Mouse (Mus musculus) hematopoietic stem cell, adult 5-6 weeks (primary cell): Measurements from ENCODE around the gene Armc9. TPM values are rescaled to one million over a fixed set of nuclear protein-coding genes. Genes with fewer than 3 reads are reported as not detected.

Experiments
- ATAC-seq, 2 experiments: fragments of 125-278 bp in 1 of 2; replicated peaks in 1 of 2; 2 replicates each; pipeline ENCODE4 v1.8.0; 2016 to 2017; ENCODE audit warnings: inconsistent platforms in 2 of 2, mild to moderate bottlenecking in 2 of 2, moderate number of reproducible peaks in 2 of 2, low read depth in 1 of 2, moderate TSS enrichment in 1 of 2; ENCODE audit not compliant: low FRiP score in 2 of 2, poor library complexity in 2 of 2, severe bottlenecking in 2 of 2, insufficient read depth in 1 of 2, low TSS enrichment in 1 of 2
- total RNA-seq: library from RNA; stranded (forward); fragments of 172-1452, 232-1000 nt; gene quantifications from 2 replicates; pipeline ENCODE4 v1.2.3, GENCODE M21; 2017

Gene Armc9
- total RNA-seq: 11.3 and 13.4 TPM in 2 replicates

DNA sequence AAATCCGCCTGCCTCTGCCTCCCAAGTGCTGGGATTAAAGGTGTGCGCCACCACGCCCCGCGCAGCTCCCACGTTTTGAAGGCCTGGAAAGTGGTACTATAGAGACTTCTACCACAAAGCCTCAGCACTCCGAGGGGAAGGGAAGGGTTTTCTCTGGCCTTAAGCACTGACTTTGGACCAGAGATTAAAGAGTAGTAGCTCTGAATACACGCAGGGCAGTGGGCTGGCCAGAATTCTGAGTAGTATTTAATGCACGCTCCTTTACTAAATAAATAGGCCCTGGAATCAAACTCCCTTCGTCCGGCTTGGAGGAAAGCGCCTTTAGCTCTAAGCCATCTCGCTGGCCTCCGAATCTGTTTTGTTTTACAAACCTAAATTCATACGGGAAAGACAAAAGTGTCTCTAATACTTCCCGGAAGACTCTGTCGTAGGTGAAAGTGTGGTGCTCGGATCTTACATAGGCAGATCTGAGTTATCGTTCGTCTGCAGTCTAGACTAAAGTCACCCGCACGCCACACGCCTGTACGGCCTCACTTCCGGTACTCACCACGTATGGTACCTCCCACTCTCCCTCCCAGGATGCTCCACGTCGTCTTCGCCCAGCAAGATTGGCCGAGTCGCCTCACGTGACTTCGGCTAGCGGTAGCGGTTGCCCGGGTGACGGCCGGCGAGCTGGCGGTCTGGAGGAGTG is at the start of gene Armc9:
Armc9 (plus strand) TSS at position 648 of the 691 bp plus-strand sequence.
- ATAC-seq: peak; percentile 97 to 99

DNA sequence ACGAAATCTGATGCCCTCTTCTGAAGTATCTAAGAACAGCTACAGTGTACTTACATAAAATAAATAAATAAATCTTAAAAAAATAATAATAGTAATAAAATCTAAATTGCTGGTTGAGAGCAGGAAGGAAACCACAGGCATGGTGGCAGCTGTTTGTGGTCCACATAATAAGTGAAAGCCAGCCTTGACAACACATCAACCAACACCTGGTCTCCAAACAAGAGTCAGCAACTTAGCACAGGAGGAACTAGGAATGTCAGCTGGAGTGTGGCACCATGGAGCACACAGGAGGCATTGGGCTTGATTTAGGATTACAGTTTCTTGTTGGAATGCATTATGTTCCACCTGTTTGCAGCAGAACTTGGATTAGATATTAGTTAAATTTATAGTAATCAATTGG is 49.5 kb upstream of the Armc9 start:
- ATAC-seq: no peak

DNA sequence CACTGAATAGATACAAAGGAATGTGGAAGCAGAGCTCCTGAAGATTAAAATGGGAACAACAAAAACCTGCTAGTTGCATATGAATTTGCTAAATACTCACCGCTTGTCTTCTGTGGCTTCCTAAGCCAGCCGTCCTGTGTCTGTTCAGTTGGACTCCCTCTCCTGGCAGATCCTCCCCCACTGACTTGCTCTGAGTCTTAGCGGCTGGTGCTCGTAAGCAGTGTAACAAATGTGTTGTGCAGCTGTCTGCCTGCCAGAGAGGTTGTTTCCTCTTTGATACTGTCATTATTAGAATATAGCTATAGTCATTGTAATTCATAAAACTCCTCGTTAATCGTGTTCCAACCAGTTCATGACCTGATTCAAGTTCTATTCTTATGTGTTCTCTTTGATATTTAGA is 42.8 kb upstream of the Armc9 start, which contains the start of gene Htr2b:
Htr2b (minus strand) TSS at position 192 of the 400 bp plus-strand sequence.
- no peak for ATAC-seq

DNA sequence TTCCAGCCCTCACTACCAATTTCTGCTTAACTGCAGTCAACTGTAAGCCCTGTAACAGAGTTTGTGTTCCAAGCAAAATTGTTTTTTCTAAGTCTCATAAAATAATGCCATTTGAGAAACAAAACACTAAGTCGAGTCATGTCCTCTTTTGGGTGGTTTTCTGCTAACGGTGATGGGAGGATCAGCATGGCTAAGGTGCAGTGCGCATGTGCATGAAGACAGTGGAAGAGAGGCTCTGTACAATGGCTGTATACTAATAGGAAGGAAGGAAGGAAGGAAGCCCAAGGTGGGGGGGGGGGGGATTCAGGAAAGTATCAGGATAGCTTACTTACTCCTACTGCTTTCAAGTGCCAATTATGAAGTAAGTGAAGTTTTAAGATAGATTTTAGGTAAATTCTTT is 40.4 kb upstream of the Armc9 start:
- ATAC-seq: no peak

DNA sequence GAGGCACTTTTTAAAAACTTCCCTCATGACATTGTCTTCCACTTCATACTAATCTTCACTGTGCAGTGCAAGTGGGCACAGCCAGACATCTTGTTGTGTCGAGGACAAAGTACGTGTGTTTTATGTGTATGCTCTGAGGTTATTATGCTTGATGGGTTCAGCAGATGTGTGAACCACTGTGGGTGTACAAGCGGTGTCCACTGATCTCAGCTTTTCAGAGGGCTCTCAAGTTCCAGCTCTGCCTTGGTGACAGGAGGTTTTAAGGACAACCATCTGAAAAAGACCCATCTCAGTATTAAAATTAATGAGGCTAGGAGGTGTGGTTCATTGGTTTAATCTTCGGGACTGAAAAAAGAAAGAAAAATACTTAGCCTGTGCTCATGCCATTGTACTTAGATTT is 35.0 kb upstream of the Armc9 start:
- ATAC-seq: no peak

DNA sequence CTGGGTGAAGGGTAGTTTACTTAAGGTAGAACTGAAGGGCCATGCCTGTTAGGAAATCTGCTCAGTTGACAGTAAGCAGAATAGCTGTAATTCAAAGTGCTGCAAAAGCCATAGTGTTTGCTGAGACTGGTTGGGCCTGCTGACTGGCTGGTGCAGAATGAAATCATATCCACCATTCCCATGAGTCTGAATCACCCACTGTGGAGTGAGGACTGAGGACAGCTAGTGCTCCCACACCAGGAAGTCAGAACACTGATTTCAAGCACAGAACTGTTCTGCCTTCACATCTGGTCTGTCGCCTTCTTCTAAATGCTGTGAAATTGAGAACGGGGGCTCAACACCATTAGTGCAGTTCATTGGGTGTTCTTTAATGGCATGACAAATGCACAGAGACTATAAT is 28.5 kb upstream of the Armc9 start:
- no peak for ATAC-seq

DNA sequence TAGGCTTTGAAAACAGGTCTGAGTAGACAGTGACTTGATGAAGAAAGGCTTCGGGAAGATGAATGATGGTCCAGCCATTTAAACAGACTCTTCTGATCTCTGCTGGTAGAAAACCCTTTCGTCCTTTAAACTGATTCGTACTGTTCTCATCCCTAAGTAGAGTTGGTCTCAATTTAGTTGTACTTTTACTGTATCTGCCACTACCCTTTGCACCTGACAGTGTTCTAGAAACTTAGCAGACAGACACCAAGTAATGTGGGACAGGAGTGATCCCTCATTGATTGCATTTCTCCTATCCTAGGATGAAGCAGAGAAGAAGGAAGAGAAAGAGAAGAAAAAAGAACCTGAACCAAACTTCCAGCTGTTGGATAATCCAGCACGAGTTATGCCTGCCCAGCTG is 21.2 kb upstream of the Armc9 start, which contains the start of gene Gm21972:
Gm21972 (plus strand) TSS at position 301 of the 400 bp plus-strand sequence.
- ATAC-seq: no peak

DNA sequence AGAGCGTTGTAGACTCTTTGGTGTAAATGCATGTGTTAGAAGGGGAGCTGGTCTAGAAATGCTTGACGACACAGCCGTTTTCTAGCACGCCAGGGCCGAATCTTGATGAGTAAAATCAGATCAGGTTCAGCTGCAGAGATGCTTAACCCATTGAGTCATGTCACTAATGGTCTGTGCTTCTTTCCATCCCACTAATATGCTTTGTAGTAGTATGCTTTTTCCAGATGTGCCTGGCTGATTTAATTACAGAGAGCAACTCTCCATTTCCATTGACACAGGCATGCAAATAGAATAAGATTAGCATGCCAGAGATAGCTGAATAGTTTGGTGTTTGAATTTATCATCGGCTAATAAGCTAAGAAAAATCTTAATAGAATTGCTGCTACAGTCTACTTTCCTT is 19.3 kb upstream of the Armc9 start:
- no peak for ATAC-seq

DNA sequence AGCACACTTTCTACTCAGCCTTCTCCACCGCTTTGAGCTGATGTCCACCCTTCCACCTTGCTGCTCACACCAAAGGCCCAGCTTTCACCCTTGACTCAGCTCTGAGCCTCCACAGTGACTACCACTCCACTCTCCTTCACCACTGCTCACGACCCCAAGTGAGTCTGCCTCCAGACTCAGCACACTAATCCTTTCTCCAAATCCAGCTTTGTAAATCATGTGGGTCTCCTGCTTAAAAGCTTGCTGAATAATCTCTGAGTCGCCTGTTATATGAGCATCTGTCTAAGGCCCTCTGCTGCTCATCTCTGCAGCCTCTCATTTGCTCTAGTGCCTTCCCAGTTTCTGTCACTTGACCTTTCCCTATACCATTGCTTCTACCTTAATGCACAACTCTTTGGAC is 13.5 kb upstream of the Armc9 start:
- no peak for ATAC-seq

DNA sequence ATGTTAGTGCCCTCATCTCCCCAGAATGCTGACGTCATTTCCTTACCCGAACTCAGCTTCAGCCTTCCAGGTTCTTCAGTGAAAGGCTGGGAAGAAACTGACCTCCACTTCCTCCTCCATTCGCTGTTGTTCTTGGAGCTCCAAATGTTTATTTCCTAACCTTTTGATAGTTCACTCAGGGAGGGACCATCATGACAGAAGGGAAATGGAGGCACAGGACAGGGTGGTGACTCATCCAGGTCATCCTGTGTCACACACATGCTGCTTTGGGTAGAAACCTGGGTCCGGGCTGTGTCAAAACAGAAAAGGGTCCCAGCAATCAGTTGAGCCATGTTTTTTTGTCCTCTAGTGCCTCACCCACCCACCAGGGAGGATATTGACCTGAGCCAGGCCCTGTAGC is 11.4 kb upstream of the Armc9 start:
- no peak for ATAC-seq

DNA sequence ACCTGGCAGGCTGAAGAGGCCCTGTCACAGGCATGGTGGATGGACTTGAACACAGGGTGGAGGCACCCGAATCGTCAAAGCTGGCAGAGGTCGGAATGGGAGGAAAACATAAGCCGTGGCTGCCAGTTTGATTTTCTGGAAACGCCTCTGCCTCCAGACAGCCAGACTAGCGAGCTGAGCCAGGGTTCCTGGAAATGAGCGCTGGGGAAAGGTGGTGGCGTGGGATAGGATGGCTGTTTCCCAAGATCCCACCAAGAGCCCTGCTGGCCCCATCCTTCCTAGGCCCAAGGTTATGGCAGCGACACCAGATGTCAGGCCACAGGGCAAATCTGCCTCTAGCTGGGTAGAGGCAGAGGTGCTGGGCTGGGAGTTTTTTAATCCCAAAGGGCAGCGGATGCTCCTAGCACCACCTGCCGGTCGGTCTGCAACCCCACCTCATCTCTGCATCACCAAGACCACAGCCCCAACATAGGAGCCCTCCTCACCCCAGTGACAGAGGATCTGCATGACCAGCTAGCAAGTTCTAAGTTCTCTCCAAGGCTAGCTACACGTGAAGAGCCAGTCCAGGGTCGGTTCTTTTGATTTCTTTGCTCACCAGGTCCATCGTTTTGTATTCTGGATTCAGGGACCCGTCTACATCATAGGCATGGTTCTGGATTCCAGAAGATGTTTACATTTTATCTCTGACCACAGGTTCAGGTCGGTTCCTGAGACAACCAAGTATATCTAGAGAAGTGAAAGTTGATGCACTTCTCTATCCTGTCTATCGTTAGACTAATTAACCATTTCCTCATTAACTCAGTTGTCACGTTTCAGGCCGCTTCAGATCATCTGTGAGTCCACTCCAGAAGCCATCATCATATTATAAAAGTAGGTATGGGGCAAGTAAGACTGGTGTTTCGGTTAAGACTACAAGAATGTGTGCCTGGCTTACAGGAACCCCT is 10.3 kb upstream of the Armc9 start:
- ATAC-seq: no peak

DNA sequence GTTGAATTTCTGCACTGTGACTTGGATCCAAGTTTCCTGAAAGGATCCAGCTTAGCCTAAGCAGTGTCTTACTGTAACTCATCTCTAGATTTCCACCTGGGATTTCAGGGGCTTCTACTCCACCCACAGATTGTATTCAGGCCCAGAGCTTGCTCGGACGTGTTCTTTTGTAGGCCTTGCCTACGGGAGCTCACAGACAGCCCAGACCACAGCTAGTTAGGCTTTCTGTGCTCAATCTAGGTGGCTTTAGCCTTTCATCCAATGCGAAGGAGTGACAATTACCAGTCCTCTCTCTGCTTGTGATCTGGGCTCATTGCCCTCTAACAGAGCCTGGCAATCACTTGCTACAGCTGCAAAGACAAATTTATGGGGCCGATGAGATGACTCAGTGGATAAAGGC is 8.3 kb upstream of the Armc9 start:
- ATAC-seq: no peak

DNA sequence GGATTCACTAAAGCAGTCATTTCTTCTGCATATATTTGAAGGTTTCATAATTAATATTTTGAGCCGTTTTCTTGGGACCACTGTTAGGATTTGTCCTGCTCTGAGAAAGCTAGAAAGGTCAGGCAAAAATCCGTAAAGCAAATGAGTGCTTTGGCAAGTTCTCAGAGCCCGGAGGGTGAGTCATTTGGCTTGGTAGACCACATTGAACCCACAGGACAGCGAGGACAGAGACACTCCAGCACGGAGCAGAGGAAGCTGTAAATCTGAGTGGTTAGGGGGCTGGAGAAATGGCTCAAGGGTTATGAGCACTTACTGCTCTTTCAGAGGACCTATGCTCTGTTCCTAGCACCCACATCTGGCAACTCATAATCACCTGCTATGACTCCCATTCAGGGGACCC is 7.0 kb upstream of the Armc9 start:
- ATAC-seq: no peak

DNA sequence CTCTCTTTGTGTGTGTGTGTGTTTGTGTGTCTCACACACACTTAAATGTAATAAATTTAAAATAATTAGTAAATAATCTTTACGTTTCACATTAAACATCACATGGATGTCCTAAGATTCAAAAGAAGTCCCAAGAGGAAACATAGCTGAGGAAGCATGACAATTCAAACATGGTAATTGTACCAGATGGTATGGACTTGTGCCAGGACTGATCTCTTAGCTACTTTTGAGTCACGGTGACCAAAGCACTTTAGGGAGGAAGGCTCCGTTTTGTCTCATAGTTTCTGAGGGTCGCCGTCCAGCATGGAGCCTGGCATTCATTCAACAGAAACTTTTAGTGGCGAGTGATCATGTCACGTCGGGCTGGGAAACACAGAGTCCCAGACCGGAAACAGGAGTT is 6.4 kb upstream of the Armc9 start:
- ATAC-seq: no peak

DNA sequence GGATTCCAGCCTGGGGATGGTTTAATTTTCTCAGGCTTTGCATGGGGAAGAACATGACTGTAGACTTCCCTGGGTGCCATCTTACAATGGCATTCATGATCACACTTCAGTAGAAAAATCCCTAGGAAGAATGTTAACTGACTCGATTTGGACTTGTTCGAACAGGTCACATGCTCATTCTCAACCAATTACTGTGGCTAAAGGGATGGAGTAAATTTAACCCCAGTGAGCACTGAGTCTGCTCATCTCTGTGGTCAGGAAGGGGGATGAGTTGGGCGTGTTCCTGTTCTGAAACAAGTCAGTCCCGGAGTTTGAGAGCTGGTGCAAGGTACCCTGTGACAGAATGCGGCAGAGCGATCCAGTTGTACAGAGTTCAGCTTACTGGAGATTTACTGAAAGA is 3.7 kb upstream of the Armc9 start:
- no peak for ATAC-seq

DNA sequence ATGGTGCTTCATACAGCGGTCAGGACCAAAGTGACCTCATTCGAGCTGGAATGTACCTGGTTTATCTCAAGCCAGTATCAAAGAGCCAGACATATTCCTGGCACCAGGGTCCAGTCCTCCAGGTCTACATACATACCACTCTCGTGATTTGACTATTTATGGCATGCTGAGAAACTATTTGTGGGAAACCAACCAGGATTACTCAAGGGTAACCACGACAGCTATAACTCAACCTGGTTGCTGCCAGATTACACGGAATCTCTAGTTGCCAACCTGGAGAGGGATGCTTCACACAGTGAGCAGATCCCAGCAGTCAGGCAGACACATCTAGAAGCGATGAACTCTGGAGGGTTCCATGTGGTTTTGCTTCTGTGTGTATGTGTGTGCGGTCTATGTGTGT is 3.2 kb upstream of the Armc9 start:
- no peak for ATAC-seq

DNA sequence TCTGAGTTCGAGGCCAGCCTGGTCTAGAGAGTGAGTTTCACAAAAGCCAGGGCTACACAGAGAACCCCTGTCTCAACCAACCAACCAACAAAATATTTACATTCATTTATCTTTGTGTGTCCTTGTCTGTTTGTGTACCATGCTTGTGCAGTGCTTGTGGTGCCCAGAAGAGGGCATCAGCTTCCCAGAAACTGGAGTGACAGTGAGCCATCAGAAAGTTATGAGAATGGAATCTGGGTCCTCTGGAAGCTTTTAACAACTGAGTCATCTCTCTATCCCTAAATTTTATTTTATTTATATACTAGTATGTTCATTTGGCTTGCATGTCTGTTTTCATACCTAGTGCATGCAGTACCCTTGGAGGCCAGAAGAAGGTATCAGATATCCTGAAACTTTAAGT is 2.0 kb upstream of the Armc9 start:
- ATAC-seq: no peak

DNA sequence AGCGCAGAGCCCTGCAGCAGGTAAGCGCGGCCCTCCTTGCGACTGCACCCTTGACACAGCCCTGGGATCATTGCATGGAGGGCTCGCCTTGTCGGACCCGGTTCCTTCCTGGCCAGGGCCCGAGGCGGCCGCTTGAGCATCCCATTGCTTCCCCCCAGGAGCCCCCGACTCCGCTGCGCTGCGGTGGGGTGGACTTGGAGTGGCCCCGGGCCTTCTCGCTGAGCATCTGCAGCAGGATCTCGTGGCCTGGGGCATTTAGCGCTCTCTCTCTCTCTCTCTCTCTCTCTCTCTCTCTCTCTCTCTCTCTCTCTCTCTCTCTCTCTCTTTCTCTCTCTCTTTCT is 214 bp downstream of the Armc9 start:
- no peak; a peak in 1 of 4 replicates for ATAC-seq

DNA sequence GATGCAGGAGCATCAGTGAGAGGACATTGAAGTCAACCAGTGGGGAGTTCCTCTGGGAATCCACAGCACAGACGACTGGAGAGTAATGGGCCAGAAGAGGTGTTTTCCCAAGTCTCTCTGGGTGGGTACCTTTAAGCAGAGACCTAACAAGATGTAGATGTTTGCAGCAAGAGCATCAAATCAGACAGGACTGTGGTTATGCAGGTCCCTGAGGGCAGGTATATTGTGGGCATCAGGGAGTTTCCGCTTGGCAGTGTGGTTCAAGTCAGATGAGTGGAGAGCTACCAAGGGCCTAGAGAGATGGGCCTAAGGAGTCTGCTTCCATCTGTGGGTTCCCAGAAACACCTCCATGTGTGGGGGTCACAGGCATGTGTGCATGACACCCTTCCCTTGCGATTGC is 1.5 kb downstream of the Armc9 start:
- ATAC-seq: no peak
